Mouse (Mus musculus): ENCODE results near the gene Sh2d7. TPM values are rescaled to one million over a fixed set of nuclear protein-coding genes. Genes with fewer than 3 reads are reported as not detected.
"Not testable (repeated sequence)": the region's sequence is repeated elsewhere in the genome, so short reads cannot be mapped to it uniquely, and the experiment has no call there.

Gene Sh2d7
- polyA plus RNA-seq, 1 experiment from 2014 or later = not detected

GRCm38 (mm10) chr9:54585839-54586198 lies 47.0 kb downstream of the Sh2d7 start:
- H3K27ac ChIP-seq = peak overlapping the region; percentile 70; the same call in 1 of the 2 replicates
- peaks cover 16% of the 10 kb centered on the region for H3K4me1 ChIP-seq (replicated peaks; ENCODE audit: control insufficient read depth, insufficient read depth, low read length)
- H3K36me3 ChIP-seq (replicated peaks; ENCODE audit: control insufficient read depth, insufficient read depth) = peaks cover 10% of the 10 kb centered on the region
- DNase-seq (ENCODE audit: low spot score) (no peak), ATAC-seq (ENCODE audit: low FRiP score) (0 out of 2 replicates have a peak, but pooled peaks have one; percentile 25)
- peak overlapping the region; percentile 85 for H3K4me3 ChIP-seq (replicated peaks; ENCODE audit: low read length)
- no peaks in the 10 kb centered on the region for H3K9me3 ChIP-seq (ENCODE audit: control insufficient read depth, low read length)
- 30% methylated on average over 5 of the region's 5 CpGs for WGBS
- peak overlapping the region; percentile 67 for H3K4me2 ChIP-seq (replicated peaks)
- peak overlapping the region; percentile 89 for H3K9ac ChIP-seq
- no peaks in the 10 kb centered on the region for H3K27me3 ChIP-seq (ENCODE audit: control insufficient read depth, insufficient read depth, low read length)

- ATAC-seq (ENCODE audit: low FRiP score) (peak; percentile 99), DNase-seq (ENCODE audit: low spot score) (peak; percentile 98)
- H3K36me3 ChIP-seq (replicated peaks; ENCODE audit: control insufficient read depth, insufficient read depth) = peaks cover 14% of the 10 kb centered on the region
- H3K4me2 ChIP-seq (replicated peaks) = peak within 1 kb of the TSS; percentile 67
- H3K9ac ChIP-seq = peak within 1 kb of the TSS; percentile 89
- peak within 1 kb of the TSS; percentile 70; the same call in 1 of the 2 replicates for H3K27ac ChIP-seq
- no peaks in the 10 kb centered on the region for H3K9me3 ChIP-seq (ENCODE audit: control insufficient read depth, low read length)
- H3K27me3 ChIP-seq (ENCODE audit: control insufficient read depth, insufficient read depth, low read length) = no peaks in the 10 kb centered on the region
- WGBS = under 1% methylated on average over 72 of the region's 73 CpGs
- peak within 1 kb of the TSS; percentile 85 for H3K4me3 ChIP-seq (replicated peaks; ENCODE audit: low read length)
- peaks cover 16% of the 10 kb centered on the region for H3K4me1 ChIP-seq (replicated peaks; ENCODE audit: control insufficient read depth, insufficient read depth, low read length)
Measured at GRCm38 (mm10) chr9:54586199-54587061, 47.6 kb downstream of the Sh2d7 start, which contains the start of gene Idh3a. TSS of gene Idh3a (plus strand) at chr9:54586334.

- H3K9ac ChIP-seq = peak overlapping the region; percentile 89; the same call in 1 of the 2 replicates
Measured at GRCm38 (mm10) chr9:54587863-54588262, 49.1 kb downstream of the Sh2d7 start.

GRCm38 (mm10) chr9:54593652-54594051 lies 54.9 kb downstream of the Sh2d7 start:
- not testable (repeated sequence) for ATAC-seq (ENCODE audit: low FRiP score); H3K9ac ChIP-seq; H3K27ac ChIP-seq; H3K9me3 ChIP-seq (ENCODE audit: control insufficient read depth, low read length); H3K27me3 ChIP-seq (ENCODE audit: control insufficient read depth, insufficient read depth, low read length); H3K4me3 ChIP-seq (replicated peaks; ENCODE audit: low read length); H3K4me1 ChIP-seq (replicated peaks; ENCODE audit: control insufficient read depth, insufficient read depth, low read length); H3K4me2 ChIP-seq (replicated peaks); DNase-seq (ENCODE audit: low spot score)
- WGBS = 80% methylated on average over 4 of the region's 4 CpGs
- peaks cover 85% of the 10 kb centered on the region for H3K36me3 ChIP-seq (replicated peaks; ENCODE audit: control insufficient read depth, insufficient read depth)

More at GRCm38 (mm10) chr9:54587863-54588262, 49.1 kb downstream of the Sh2d7 start:
- DNase-seq (ENCODE audit: low spot score) = no peak
- H3K4me1 ChIP-seq (replicated peaks; ENCODE audit: control insufficient read depth, insufficient read depth, low read length) = peaks cover 16% of the 10 kb centered on the region
- H3K4me2 ChIP-seq (replicated peaks) = peak overlapping the region; percentile 67
- ATAC-seq (ENCODE audit: low FRiP score) = no peak
- 74% methylated on average over 4 of the region's 4 CpGs for WGBS
- no peaks in the 10 kb centered on the region for H3K9me3 ChIP-seq (ENCODE audit: control insufficient read depth, low read length)
- H3K36me3 ChIP-seq (replicated peaks; ENCODE audit: control insufficient read depth, insufficient read depth) = peaks cover 28% of the 10 kb centered on the region
- H3K27me3 ChIP-seq (ENCODE audit: control insufficient read depth, insufficient read depth, low read length) = no peaks in the 10 kb centered on the region
- H3K27ac ChIP-seq = no peak overlapping the region
- peak overlapping the region; percentile 85; the same call in 1 of the 2 replicates for H3K4me3 ChIP-seq (replicated peaks; ENCODE audit: low read length)

Other genes starting within 250 kb of the Sh2d7 start
- 71.2 and 71.8 TPM in 2 replicates for gene Dmxl2, start 37.4 kb upstream of the Sh2d7 start, polyA plus RNA-seq (2014; fragmentation: Nextera tagmentation; extraction: Ambion mirVana)
- gene Cib2, start 21.2 kb downstream of the Sh2d7 start, polyA plus RNA-seq (2014; fragmentation: Nextera tagmentation; extraction: Ambion mirVana) = 67.3 and 69.4 TPM in 2 replicates
- gene Idh3a, start 47.4 kb downstream of the Sh2d7 start, polyA plus RNA-seq (2014; fragmentation: Nextera tagmentation; extraction: Ambion mirVana) = 166 and 198 TPM in 2 replicates
- gene Acsbg1, start 122.9 kb downstream of the Sh2d7 start, polyA plus RNA-seq (2014; fragmentation: Nextera tagmentation; extraction: Ambion mirVana) = 32.4 and 38.9 TPM in 2 replicates
- gene Dnaja4, start 159.9 kb downstream of the Sh2d7 start, polyA plus RNA-seq (2014; fragmentation: Nextera tagmentation; extraction: Ambion mirVana) = 10.2 and 10.9 TPM in 2 replicates
- gene Wdr61, start 195.5 kb downstream of the Sh2d7 start, polyA plus RNA-seq (2014; fragmentation: Nextera tagmentation; extraction: Ambion mirVana) = 94.9 and 97.7 TPM in 2 replicates
- gene Crabp1, start 225.8 kb downstream of the Sh2d7 start, polyA plus RNA-seq (2014; fragmentation: Nextera tagmentation; extraction: Ambion mirVana) = 300 and 364 TPM in 2 replicates

Data from hindbrain, embryonic 14.5 days (tissue).